Mouse (Mus musculus): ENCODE measurements around the gene Dop1b. TPM values are rescaled to one million over a fixed set of nuclear protein-coding genes. Genes with fewer than 3 reads are reported as not detected.

The Dop1b gene
- polyA plus RNA-seq, 1 experiment from 2014 or later: 12.8 TPM

GRCm38 (mm10) chr16:93785805-93786204 lies 74.1 kb downstream of the Dop1b start:
- Histone ChIP-seq H3K4me3 (no peak overlapping the region), H3K9me3 (replicated peaks) (peaks cover 7% of the 10 kb centered on the region), H3K27ac (no peak overlapping the region), H3K27me3 (replicated peaks) (no peaks in the 10 kb centered on the region), H3K4me2 (no peak overlapping the region), H3K4me1 (peaks cover 25% of the 10 kb centered on the region), H3K9ac (no peak overlapping the region), H3K36me3 (peaks cover 20% of the 10 kb centered on the region)
- peak; percentile 73 for ATAC-seq
- 14% methylated on average over 9 of the region's 9 CpGs for WGBS (ENCODE audit: insufficient replicate concordance)

DNA sequence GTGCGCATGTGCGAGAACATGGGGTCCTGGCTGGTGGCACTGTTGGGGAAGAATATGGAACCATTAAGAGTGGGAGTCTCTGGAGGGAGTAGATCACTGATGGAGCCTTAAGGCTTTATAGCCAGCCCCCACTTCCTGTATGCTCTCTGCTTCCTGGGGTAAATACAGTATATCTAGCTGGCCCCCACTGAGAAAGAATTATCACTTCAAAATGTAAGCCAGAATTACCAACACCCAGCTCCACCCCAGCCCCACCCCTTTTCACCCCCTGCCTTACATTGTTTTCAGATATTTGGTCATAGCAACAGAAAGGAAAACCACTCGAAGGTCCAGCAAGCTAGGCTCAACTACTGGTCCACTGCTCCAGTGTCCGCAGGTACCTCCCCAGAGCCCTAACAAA lies 76.7 kb downstream of the Dop1b start:
- Histone ChIP-seq H3K4me2 (peak overlapping the region; percentile 12; the same call in 1 of the 2 replicates), H3K27ac (0 out of 2 replicates have a peak overlapping the region, but pooled peaks have one; percentile 36), H3K4me1 (peaks cover 18% of the 10 kb centered on the region), H3K9ac (no peak overlapping the region), H3K27me3 (replicated peaks) (no peaks in the 10 kb centered on the region), H3K9me3 (replicated peaks) (peaks cover 7% of the 10 kb centered on the region), H3K4me3 (no peak overlapping the region), H3K36me3 (peaks cover 15% of the 10 kb centered on the region)
- 70% methylated on average over 4 of the region's 4 CpGs for WGBS (ENCODE audit: insufficient replicate concordance)
- peak; percentile 64 for ATAC-seq

DNA sequence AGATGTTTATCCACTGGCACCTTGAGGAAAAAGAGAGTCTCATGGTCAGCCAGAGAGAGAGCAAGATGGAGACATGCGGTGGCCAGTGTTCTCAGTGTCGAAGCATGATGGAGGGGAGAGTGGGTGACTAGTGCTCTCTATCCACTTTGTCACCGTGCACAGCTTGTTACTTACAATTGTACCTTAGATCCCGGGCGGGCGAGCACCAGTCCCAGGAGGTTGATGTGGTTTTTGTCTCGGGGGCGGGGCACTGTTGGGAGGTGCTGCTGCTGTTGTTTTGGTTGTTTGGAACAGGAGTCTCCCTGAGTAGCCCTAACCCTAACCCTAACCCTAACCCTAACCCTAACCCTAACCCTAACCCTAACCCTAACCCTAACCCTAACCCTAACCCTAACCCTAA lies 77.2 kb downstream of the Dop1b start:
- H3K4me2 ChIP-seq: 0 out of 2 replicates have a peak overlapping the region, but pooled peaks have one; percentile 12
- 80% methylated on average over 8 of the region's 8 CpGs for WGBS (ENCODE audit: insufficient replicate concordance)
- H3K4me3 ChIP-seq: no peak overlapping the region
- peaks cover 18% of the 10 kb centered on the region for H3K4me1 ChIP-seq
- no peak overlapping the region for H3K9ac ChIP-seq
- peaks cover 13% of the 10 kb centered on the region for H3K36me3 ChIP-seq
- no peak overlapping the region for H3K27ac ChIP-seq
- H3K9me3 ChIP-seq (replicated peaks): peaks cover 6% of the 10 kb centered on the region
- no peak for ATAC-seq
- no peaks in the 10 kb centered on the region for H3K27me3 ChIP-seq (replicated peaks)

DNA sequence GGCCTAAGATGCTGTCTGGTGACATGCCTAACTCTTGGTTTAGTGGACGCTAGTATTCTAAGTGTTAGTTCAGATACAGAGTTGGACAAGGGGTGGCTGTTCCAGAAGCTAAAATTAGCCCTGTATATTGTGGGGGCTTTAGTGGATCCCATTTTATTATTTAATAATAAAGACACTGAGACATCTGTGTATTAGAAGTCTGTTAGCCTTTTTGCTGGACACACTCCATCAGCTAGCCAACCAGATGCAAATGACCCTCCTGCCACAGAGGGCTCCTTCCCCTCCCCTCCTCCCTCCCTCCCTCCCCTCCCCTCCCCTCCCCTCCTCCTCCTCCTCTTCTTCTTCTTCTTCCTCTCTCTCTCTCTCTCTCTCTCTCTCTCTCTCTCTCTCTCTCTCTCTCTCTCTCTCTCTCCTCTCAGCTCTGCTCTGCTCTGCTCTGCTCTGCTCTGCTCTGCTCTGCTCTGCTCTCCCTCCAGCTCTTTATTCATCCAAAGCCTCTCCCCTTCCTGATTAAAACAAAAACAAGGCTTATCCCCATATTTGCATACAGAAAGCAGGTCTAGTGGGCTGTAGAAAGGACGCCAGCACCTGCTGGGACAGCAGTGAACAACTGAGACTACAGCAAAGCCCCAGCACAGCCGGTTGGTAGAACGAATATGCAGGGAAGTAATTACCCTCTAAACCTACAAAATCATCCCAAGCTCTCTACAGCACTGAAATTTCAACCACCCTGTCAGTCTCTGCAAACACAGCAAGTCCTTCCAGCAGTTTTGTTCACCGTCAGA lies 78.5 kb downstream of the Dop1b start:
- WGBS (ENCODE audit: insufficient replicate concordance): 54% methylated on average over 5 of the region's 5 CpGs

DNA sequence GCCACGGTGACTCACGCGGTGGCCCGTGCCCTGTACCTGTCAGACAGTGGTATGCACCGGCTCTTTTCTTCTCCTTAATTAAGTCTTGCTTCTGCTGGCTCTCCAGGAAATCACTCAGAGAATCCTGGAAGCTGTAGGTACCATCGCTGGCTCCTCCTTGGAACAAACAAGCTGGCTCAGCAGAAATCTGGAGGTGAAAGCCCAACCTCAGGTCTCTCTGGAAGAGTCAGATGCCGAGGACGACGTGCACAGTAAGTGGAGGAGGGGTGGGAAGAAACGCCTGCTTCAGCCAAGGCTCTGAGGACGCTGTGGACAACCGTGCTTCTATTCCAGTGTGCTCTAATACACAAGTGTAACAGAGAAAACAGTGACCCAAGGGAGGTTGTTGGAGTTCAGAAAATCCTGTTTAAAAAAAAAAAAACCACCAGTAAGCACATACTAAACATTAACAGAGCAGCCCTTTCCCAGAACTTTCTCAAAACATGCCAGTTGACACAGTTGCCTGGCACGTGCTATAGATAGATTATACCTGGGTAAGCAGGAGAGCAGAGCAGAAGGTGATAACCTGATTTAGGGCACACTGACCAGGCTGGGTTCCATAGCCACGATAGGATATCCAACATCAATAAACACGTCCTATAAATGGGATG lies 81.4 kb downstream of the Dop1b start:
- no peaks in the 10 kb centered on the region for H3K27me3 ChIP-seq (replicated peaks)
- H3K4me3 ChIP-seq: no peak overlapping the region
- ATAC-seq: no peak
- WGBS (ENCODE audit: insufficient replicate concordance): 67% methylated on average over 15 of the region's 15 CpGs
- no peak overlapping the region for H3K4me2 ChIP-seq
- H3K9me3 ChIP-seq (replicated peaks): no peaks in the 10 kb centered on the region
- no peak overlapping the region for H3K9ac ChIP-seq
- no peak overlapping the region for H3K27ac ChIP-seq
- peaks cover 9% of the 10 kb centered on the region for H3K4me1 ChIP-seq
- peaks cover 7% of the 10 kb centered on the region for H3K36me3 ChIP-seq

More for the DNA sequence above, 78.5 kb downstream of the Dop1b start:
- no peak overlapping the region for H3K4me2 ChIP-seq
- no peak overlapping the region for H3K9ac ChIP-seq
- H3K9me3 ChIP-seq (replicated peaks): no peaks in the 10 kb centered on the region
- H3K4me1 ChIP-seq: peaks cover 18% of the 10 kb centered on the region
- H3K27ac ChIP-seq: no peak overlapping the region
- H3K27me3 ChIP-seq (replicated peaks): no peaks in the 10 kb centered on the region
- peaks cover 7% of the 10 kb centered on the region for H3K36me3 ChIP-seq
- ATAC-seq: no peak
- H3K4me3 ChIP-seq: no peak overlapping the region

- 79% methylated on average over 5 of the region's 5 CpGs for WGBS (ENCODE audit: insufficient replicate concordance)
- H3K27me3 ChIP-seq (replicated peaks): no peaks in the 10 kb centered on the region
- H3K4me3 ChIP-seq: no peak overlapping the region
- H3K4me1 ChIP-seq: no peaks in the 10 kb centered on the region
- H3K9ac ChIP-seq: no peak overlapping the region
- H3K27ac ChIP-seq: no peak overlapping the region
- H3K4me2 ChIP-seq: no peak overlapping the region
- H3K36me3 ChIP-seq: peaks cover 8% of the 10 kb centered on the region
- no peak for ATAC-seq
- H3K9me3 ChIP-seq (replicated peaks): no peaks in the 10 kb centered on the region
These were observed 83.1 kb downstream of the Dop1b start for GRCm38 (mm10) chr16:93794845-93795244.

GRCm38 (mm10) chr16:93795391-93795790 lies 83.7 kb downstream of the Dop1b start:
- H3K4me2 ChIP-seq: no peak overlapping the region
- no peak overlapping the region for H3K4me3 ChIP-seq
- no peak for ATAC-seq
- WGBS (ENCODE audit: insufficient replicate concordance): 90% methylated on average over 5 of the region's 5 CpGs
- H3K27ac ChIP-seq: no peak overlapping the region
- no peaks in the 10 kb centered on the region for H3K27me3 ChIP-seq (replicated peaks)
- H3K9ac ChIP-seq: no peak overlapping the region
- no peaks in the 10 kb centered on the region for H3K9me3 ChIP-seq (replicated peaks)
- H3K4me1 ChIP-seq: no peaks in the 10 kb centered on the region
- peaks cover 14% of the 10 kb centered on the region for H3K36me3 ChIP-seq

GRCm38 (mm10) chr16:93797021-93797840 lies 85.5 kb downstream of the Dop1b start:
- 73% methylated on average over 12 of the region's 12 CpGs for WGBS (ENCODE audit: insufficient replicate concordance)
- no peak for ATAC-seq

DNA sequence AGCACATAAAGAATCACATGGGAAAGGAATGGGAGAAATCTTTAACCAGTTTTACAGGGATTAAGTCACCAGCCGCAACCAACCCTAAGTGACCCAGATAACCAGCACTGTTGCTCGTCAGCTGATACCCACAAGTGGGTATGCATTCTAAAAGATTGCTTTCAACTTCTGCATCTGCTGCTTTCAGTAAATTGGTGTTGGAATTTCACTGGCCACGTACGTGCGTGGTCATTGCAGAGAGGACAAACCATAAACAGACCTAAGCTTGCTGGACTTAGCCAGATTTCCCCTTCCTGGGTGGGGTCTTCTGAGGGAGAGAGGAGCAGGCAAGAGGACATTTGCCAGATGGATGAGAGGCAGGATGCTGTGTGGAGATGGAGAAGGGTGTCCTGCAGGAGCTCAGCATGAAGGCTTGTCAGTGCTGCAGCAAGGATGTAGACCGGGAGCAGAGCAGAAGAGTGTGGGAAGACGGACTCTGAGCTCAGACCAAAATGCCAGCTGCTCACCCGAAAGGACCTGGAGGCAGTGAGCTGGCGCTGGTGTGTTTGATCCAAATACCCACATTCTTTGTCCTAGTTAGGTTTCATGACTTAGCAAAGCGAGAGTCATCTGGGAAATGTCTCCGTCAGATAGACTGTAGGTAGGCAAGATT lies 86.3 kb downstream of the Dop1b start:
- H3K27me3 ChIP-seq (replicated peaks): no peaks in the 10 kb centered on the region
- no peak overlapping the region for H3K4me2 ChIP-seq
- peaks cover 18% of the 10 kb centered on the region for H3K36me3 ChIP-seq
- H3K27ac ChIP-seq: no peak overlapping the region
- 76% methylated on average over 11 of the region's 11 CpGs for WGBS (ENCODE audit: insufficient replicate concordance)
- H3K9me3 ChIP-seq (replicated peaks): no peaks in the 10 kb centered on the region
- ATAC-seq: no peak
- no peak overlapping the region for H3K9ac ChIP-seq
- H3K4me1 ChIP-seq: no peaks in the 10 kb centered on the region
- no peak overlapping the region for H3K4me3 ChIP-seq

More at GRCm38 (mm10) chr16:93797021-93797840, 85.5 kb downstream of the Dop1b start:
- H3K4me3 ChIP-seq: no peak overlapping the region
- no peak overlapping the region for H3K4me2 ChIP-seq
- no peak overlapping the region for H3K27ac ChIP-seq
- H3K9me3 ChIP-seq (replicated peaks): no peaks in the 10 kb centered on the region
- H3K36me3 ChIP-seq: peaks cover 20% of the 10 kb centered on the region
- H3K4me1 ChIP-seq: no peaks in the 10 kb centered on the region
- no peaks in the 10 kb centered on the region for H3K27me3 ChIP-seq (replicated peaks)
- H3K9ac ChIP-seq: no peak overlapping the region

- 68% methylated on average over 5 of the region's 5 CpGs for WGBS (ENCODE audit: insufficient replicate concordance)
- no peak overlapping the region for H3K9ac ChIP-seq
- no peaks in the 10 kb centered on the region for H3K9me3 ChIP-seq (replicated peaks)
- H3K4me1 ChIP-seq: no peaks in the 10 kb centered on the region
- H3K4me3 ChIP-seq: no peak overlapping the region
- H3K27me3 ChIP-seq (replicated peaks): no peaks in the 10 kb centered on the region
- ATAC-seq: no peak
- peaks cover 19% of the 10 kb centered on the region for H3K36me3 ChIP-seq
- H3K4me2 ChIP-seq: no peak overlapping the region
- H3K27ac ChIP-seq: no peak overlapping the region
These were observed 86.9 kb downstream of the Dop1b start for GRCm38 (mm10) chr16:93798623-93799022.

- no peak overlapping the region for H3K27ac ChIP-seq
- H3K4me2 ChIP-seq: no peak overlapping the region
- peaks cover 21% of the 10 kb centered on the region for H3K36me3 ChIP-seq
- ATAC-seq: no peak
- H3K9me3 ChIP-seq (replicated peaks): no peaks in the 10 kb centered on the region
- H3K9ac ChIP-seq: no peak overlapping the region
- H3K27me3 ChIP-seq (replicated peaks): no peaks in the 10 kb centered on the region
- H3K4me1 ChIP-seq: no peaks in the 10 kb centered on the region
- WGBS (ENCODE audit: insufficient replicate concordance): 85% methylated on average over 3 of the region's 3 CpGs
- no peak overlapping the region for H3K4me3 ChIP-seq
These were observed 87.4 kb downstream of the Dop1b start for GRCm38 (mm10) chr16:93799071-93799470.
